Mouse (Mus musculus): Measurements from ENCODE around the gene Ptch1. TPM values are rescaled to one million over a fixed set of nuclear protein-coding genes. Genes with fewer than 3 reads are reported as not detected.

The Ptch1 gene
- total and polyA plus RNA-seq, 3 experiments, result 11.9 to 56.7 (median 40.8) TPM

DNA sequence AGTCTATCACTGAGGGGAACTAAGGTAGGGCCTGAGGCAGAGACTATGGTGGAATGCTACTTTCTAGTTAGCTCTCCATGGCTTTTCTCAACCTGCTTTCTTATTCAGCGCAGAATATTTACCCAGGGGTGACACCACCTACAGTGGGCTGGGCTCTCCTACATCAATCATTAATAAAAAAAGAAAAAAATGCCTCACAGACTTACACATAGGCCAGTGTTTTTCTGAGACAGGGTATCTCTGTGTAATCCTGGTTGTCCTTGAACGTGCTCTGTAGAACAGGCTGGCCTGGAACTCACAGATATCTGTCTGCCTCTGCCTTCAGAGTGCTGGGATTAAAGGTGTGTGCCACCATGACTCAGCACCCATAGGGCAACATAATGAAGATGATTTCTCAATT is 73.9 kb downstream of the Ptch1 start:
- no peak for ATAC-seq (ENCODE audit: extremely low read depth, insufficient number of reproducible peaks, low FRiP score, poor library complexity, severe bottlenecking)
- DNase-seq (ENCODE audit: low spot score), result no peak
- peaks cover 15% of the 10 kb centered on the region; the same call in 1 of the 2 replicates for H3K27me3 ChIP-seq (ENCODE audit: insufficient read depth, low read length)
- H3K9me3 ChIP-seq (replicated peaks), result no peaks in the 10 kb centered on the region
- H3K36me3 ChIP-seq (replicated peaks), result no peaks in the 10 kb centered on the region
- TF ChIP-seq GATA1 (IDR thresholded peaks at IDR 0.05; ENCODE audit: borderline replicate concordance, low read length) (no peak), POLR2AphosphoS5 (IDR thresholded peaks at IDR 0.05; ENCODE audit: insufficient replicate concordance, low read depth, low read length) (no peak), GATA2 (IDR thresholded peaks at IDR 0.05; ENCODE audit: borderline replicate concordance, low read depth, low read length) (no peak), TAL1 (conservative IDR thresholded peaks at IDR 0.05; ENCODE audit: low read depth, low read length) (no peak), CTCF (IDR thresholded peaks at IDR 0.05; ENCODE audit: low read depth, low read length) (no peak)
- no peak overlapping the region for H3K4me3 ChIP-seq (ENCODE audit: low read depth, low read length)
- H3K4me1 ChIP-seq (ENCODE audit: insufficient read depth, low read depth, low read length), result 0 out of 2 replicates have a peak, but pooled peaks cover under 1% of the 10 kb centered on the region

DNA sequence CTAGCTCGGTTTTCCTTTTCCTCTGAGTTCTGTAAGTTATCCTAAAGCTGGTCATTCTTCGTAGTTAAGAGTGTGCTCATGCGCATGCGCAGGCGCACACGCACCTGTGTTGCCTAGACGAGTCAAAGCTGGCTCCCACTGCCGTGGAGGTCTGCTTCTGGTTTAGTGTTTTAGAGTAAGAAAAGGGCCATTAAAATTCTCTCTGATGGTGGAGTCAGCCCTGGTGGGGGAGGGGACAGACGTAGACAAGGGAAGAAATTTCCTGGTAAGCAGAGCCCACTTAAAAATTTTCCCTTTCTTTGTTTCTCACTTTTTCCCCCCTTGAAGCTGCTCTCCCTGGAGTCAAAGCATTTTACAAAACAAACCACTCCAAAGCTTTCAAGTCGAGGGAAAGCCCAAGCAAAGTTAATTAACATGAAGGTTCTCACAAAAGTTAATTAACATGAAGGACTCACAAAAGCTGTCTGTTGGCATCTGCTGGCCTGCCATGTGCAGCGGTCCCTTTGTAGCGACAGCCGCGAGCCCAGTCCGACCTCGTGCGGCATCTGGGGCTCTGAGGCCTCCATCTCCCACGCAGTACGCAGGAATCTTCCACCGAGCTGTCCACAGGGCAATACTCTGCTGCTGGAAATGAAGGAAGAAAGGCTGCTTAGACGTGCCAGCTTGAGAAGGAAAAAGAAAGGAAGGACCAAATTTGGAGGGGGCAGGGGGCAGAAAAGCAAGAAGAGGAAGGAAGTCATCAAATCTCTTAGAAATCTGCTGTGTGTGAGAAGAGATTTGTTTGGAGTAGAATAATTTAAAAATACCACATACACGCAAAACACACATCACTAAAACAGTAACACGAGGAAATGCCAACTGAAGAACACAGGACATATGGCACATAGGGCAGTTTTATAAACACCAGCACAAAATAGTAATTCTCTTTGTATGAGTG is 76.5 kb downstream of the Ptch1 start, which contains the start of gene Fancc:
TSS of gene Fancc (minus strand) at position 633 of the 937 bp plus-strand sequence.
- Histone ChIP-seq H3K4me1 (ENCODE audit: insufficient read depth, low read depth, low read length) (no peaks in the 10 kb centered on the region), H3K9me3 (replicated peaks) (no peaks in the 10 kb centered on the region), H3K4me3 (ENCODE audit: low read depth, low read length) (no peak within 1 kb of the TSS), H3K27me3 (ENCODE audit: insufficient read depth, low read length) (peaks cover 21% of the 10 kb centered on the region; the same call in 1 of the 2 replicates), H3K36me3 (replicated peaks) (no peaks in the 10 kb centered on the region)
- DNase-seq (ENCODE audit: low spot score), result no peak
- no peak for ATAC-seq (ENCODE audit: extremely low read depth, insufficient number of reproducible peaks, low FRiP score, poor library complexity, severe bottlenecking)
- no peak for TF ChIP-seq GATA1 (IDR thresholded peaks at IDR 0.05; ENCODE audit: borderline replicate concordance, low read length)
- TF ChIP-seq POLR2AphosphoS5 (IDR thresholded peaks at IDR 0.05; ENCODE audit: insufficient replicate concordance, low read depth, low read length), result no peak
- no peak for TF ChIP-seq CTCF (IDR thresholded peaks at IDR 0.05; ENCODE audit: low read depth, low read length)
- no peak for TF ChIP-seq GATA2 (IDR thresholded peaks at IDR 0.05; ENCODE audit: borderline replicate concordance, low read depth, low read length)
- no peak for TF ChIP-seq TAL1 (conservative IDR thresholded peaks at IDR 0.05; ENCODE audit: low read depth, low read length)

DNA sequence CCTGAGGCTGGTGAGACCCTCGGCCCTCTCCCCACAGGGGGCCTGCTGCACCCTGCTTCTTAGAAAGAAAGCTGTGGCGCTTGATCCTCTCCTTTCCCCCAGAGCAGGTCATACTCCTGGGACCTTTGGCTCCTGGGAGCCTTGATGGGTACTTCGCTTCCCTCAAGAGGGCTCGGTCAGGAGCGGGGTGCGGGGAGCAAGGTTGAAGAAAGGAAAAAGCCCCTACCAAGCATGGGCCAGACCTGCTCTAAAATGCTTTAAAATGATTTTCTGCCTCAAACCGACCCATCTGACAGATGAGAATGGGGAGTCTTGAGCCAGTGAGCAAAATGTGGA is 85.7 kb downstream of the Ptch1 start:
- no peaks in the 10 kb centered on the region for H3K4me1 ChIP-seq (ENCODE audit: insufficient read depth, low read depth, low read length)
- H3K36me3 ChIP-seq (replicated peaks), result no peaks in the 10 kb centered on the region
- DNase-seq (ENCODE audit: low spot score) (no peak), ATAC-seq (ENCODE audit: extremely low read depth, insufficient number of reproducible peaks, low FRiP score, poor library complexity, severe bottlenecking) (no peak)
- H3K27me3 ChIP-seq (ENCODE audit: insufficient read depth, low read length), result peaks cover 18% of the 10 kb centered on the region
- TF ChIP-seq POLR2AphosphoS5 (IDR thresholded peaks at IDR 0.05; ENCODE audit: insufficient replicate concordance, low read depth, low read length), result no peak
- no peak for TF ChIP-seq TAL1 (conservative IDR thresholded peaks at IDR 0.05; ENCODE audit: low read depth, low read length)
- TF ChIP-seq CTCF (IDR thresholded peaks at IDR 0.05; ENCODE audit: low read depth, low read length), result no peak
- TF ChIP-seq GATA1 (IDR thresholded peaks at IDR 0.05; ENCODE audit: borderline replicate concordance, low read length), result no peak
- no peak for TF ChIP-seq GATA2 (IDR thresholded peaks at IDR 0.05; ENCODE audit: borderline replicate concordance, low read depth, low read length)
- no peak overlapping the region for H3K4me3 ChIP-seq (ENCODE audit: low read depth, low read length)
- H3K9me3 ChIP-seq (replicated peaks), result no peaks in the 10 kb centered on the region

DNA sequence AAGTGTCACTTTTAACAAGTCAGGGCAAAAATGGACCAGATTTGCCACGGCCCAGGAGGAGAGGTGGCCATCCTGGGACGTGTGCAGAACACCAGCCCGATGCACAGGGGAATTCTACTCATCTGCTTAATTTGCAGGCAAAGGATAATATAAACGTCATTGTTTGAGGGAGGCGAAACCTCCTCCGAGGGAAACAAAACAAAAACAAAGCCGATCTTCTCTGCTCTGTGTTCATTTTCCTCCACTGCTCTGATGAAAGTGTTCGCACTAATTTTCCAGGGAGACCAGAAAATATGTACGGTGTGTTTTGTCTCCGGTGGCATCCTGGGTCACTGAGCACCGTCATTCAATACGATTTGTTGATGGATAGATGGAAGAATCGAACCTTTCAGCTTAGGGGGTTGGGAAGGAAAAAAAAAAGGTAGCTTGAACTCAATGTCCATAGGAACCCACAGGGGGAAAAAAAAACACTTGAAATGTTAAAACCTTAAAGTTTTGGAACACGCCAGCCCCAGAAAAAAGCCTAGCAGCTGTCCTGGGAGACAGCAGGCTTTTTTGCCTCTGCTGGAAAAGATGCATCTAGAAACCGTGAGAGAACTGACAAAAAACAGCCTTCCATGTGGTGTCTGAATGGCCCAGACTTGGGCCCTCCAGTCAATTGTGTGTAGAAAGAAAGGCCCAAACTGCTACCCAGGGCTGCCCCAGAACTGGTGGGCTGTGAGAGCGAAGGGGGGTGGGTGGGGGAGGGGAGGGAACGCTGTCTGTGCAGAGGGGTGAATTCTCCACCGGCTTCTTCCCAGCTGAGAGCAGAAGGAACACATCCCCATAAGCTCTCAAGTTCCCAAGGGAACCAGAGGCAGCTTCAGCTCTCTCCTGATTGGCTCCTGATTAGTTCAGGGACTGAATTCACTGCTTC is 86.3 kb downstream of the Ptch1 start:
- H3K27me3 ChIP-seq (ENCODE audit: insufficient read depth, low read length), result peaks cover 14% of the 10 kb centered on the region
- TF ChIP-seq CTCF (IDR thresholded peaks at IDR 0.05; ENCODE audit: low read depth, low read length) (no peak), GATA2 (IDR thresholded peaks at IDR 0.05; ENCODE audit: borderline replicate concordance, low read depth, low read length) (no peak), POLR2AphosphoS5 (IDR thresholded peaks at IDR 0.05; ENCODE audit: insufficient replicate concordance, low read depth, low read length) (no peak), TAL1 (conservative IDR thresholded peaks at IDR 0.05; ENCODE audit: low read depth, low read length) (no peak), GATA1 (IDR thresholded peaks at IDR 0.05; ENCODE audit: borderline replicate concordance, low read length) (no peak)
- DNase-seq (ENCODE audit: low spot score), result no peak
- H3K4me3 ChIP-seq (ENCODE audit: low read depth, low read length), result no peak overlapping the region
- ATAC-seq (ENCODE audit: extremely low read depth, insufficient number of reproducible peaks, low FRiP score, poor library complexity, severe bottlenecking), result no peak
- no peaks in the 10 kb centered on the region for H3K4me1 ChIP-seq (ENCODE audit: insufficient read depth, low read depth, low read length)
- no peaks in the 10 kb centered on the region for H3K9me3 ChIP-seq (replicated peaks)
- no peaks in the 10 kb centered on the region for H3K36me3 ChIP-seq (replicated peaks)

DNA sequence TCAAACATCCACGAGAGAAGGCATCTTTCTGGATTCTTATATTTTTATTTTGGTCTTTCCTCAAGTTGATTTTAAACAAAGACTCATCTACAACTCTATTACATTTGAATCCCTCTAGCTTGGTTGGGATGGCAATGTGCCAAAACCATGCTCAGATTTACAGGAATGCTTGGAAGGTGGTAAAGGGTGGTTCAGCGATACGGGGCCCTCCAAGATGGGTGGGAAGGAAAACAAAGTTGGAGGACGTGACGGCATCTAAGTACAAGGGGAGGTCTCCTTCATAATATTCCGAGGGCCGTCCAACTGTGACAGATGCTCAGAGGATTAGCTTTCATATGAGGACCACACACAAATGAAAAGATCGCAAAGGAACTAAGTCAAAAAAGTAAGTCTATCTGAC is 98.0 kb downstream of the Ptch1 start:
- H3K9me3 ChIP-seq (replicated peaks), result no peaks in the 10 kb centered on the region
- ATAC-seq (ENCODE audit: extremely low read depth, insufficient number of reproducible peaks, low FRiP score, poor library complexity, severe bottlenecking) (no peak), DNase-seq (ENCODE audit: low spot score) (no peak)
- H3K27me3 ChIP-seq (ENCODE audit: insufficient read depth, low read length), result peaks cover 2% of the 10 kb centered on the region; the same call in 1 of the 2 replicates
- no peaks in the 10 kb centered on the region for H3K4me1 ChIP-seq (ENCODE audit: insufficient read depth, low read depth, low read length)
- TF ChIP-seq TAL1 (conservative IDR thresholded peaks at IDR 0.05; ENCODE audit: low read depth, low read length) (no peak), POLR2AphosphoS5 (IDR thresholded peaks at IDR 0.05; ENCODE audit: insufficient replicate concordance, low read depth, low read length) (no peak), GATA1 (IDR thresholded peaks at IDR 0.05; ENCODE audit: borderline replicate concordance, low read length) (no peak), GATA2 (IDR thresholded peaks at IDR 0.05; ENCODE audit: borderline replicate concordance, low read depth, low read length) (no peak), CTCF (IDR thresholded peaks at IDR 0.05; ENCODE audit: low read depth, low read length) (no peak)
- no peak overlapping the region for H3K4me3 ChIP-seq (ENCODE audit: low read depth, low read length)
- no peaks in the 10 kb centered on the region for H3K36me3 ChIP-seq (replicated peaks)

Other genes with a start within 250 kb of the Ptch1 start
- 10.6 and 13.7 TPM in 2 replicates for gene Fancc, start 76.3 kb downstream of the Ptch1 start, total RNA-seq (2014; fragmentation: Nextera tagmentation)
- 6.8 and 8.9 TPM in 2 replicates for gene Fancc, start 76.3 kb downstream of the Ptch1 start, total RNA-seq (2017)
- gene Fancc, start 76.3 kb downstream of the Ptch1 start, polyA plus RNA-seq (2012), result 2.6 and 2.7 TPM in 2 replicates
- gene Ercc6l2, start 241.6 kb upstream of the Ptch1 start, total RNA-seq (2014; fragmentation: Nextera tagmentation), result 96.8 and 108 TPM in 2 replicates
- 29.3 and 31.9 TPM in 2 replicates for gene Ercc6l2, start 241.6 kb upstream of the Ptch1 start, total RNA-seq (2017)
- 11.0 and 15.5 TPM in 2 replicates for gene Ercc6l2, start 241.6 kb upstream of the Ptch1 start, polyA plus RNA-seq (2012)

Measured in G1E (cell line).